Mouse (Mus musculus) heart, postnatal 36 days (tissue): ENCODE measurements around the gene Coq10a. TPM values are rescaled to one million over a fixed set of nuclear protein-coding genes. Genes with fewer than 3 reads are reported as not detected.

Source experiments
- DNase-seq, 2 experiments: peaks; one replicate each; pipeline ENCODE4 v3.0.0; 2021 to 2022
- intact Hi-C: fragments of 180-260 bp; cut with DNase I; formaldehyde crosslinking; loops from one replicate; pipeline ENCODE4 v1.15.1; 2025
- total RNA-seq, 2 experiments: library from RNA; stranded (reverse); gene quantifications; 2 replicates each; pipeline ENCODE4 v1.2.3; 2021

The Coq10a gene
- total RNA-seq, 2 experiments from 2014 or later: 304 to 339 TPM

- intact Hi-C loops: no loop called here
- no peak for DNase-seq
Measured at GRCm38 (mm10) chr10:128389570-128389969, 20.8 kb upstream of the Coq10a start.

- intact Hi-C loops: no loop called here
- no peak for DNase-seq
Measured at GRCm38 (mm10) chr10:128388941-128389340, 20.1 kb upstream of the Coq10a start.

- no peak for DNase-seq
- intact Hi-C loops: no loop called here
Measured at GRCm38 (mm10) chr10:128385902-128386301, 17.1 kb upstream of the Coq10a start.

- intact Hi-C loops: no loop called here
- no peak for DNase-seq
Measured at GRCm38 (mm10) chr10:128382482-128382881, 13.7 kb upstream of the Coq10a start.

GRCm38 (mm10) chr10:128380565-128380964, 11.8 kb upstream of the Coq10a start:
- no peak for DNase-seq

GRCm38 (mm10) chr10:128379260-128379659, 10.5 kb upstream of the Coq10a start:
- intact Hi-C loops: loop anchor here (5.0 kb wide), 1 partner anchor 42 kb away; the partner anchor contains the start of gene Cs
- DNase-seq: no peak

More at GRCm38 (mm10) chr10:128380565-128380964, 11.8 kb upstream of the Coq10a start:
- intact Hi-C loops: no loop called here

GRCm38 (mm10) chr10:128378462-128378861, 9.7 kb upstream of the Coq10a start:
- no peak for DNase-seq
- intact Hi-C loops: loop anchor here (5.0 kb wide), 1 partner anchor 41 kb away; the partner anchor contains the start of gene Cs

- no peak for DNase-seq
- intact Hi-C loops: loop anchor here (1.0 to 5.0 kb wide), 2 partner anchors 31 to 41 kb away; partner anchors contain the start of gene Cs
Measured at GRCm38 (mm10) chr10:128377940-128378448, 9.2 kb upstream of the Coq10a start.

GRCm38 (mm10) chr10:128377222-128377939, 8.6 kb upstream of the Coq10a start:
- peak in 1 of 2 experiments; percentile 47 for DNase-seq
- intact Hi-C loops: loop anchor here (1.0 to 5.0 kb wide), 2 partner anchors 32 to 40 kb away; partner anchors contain the start of gene Cs

GRCm38 (mm10) chr10:128376455-128377211, 7.8 kb upstream of the Coq10a start, which contains the start of gene Ankrd52:
Gene Ankrd52 (plus strand): TSS chr10:128377115.
- DNase-seq: peak; percentile 91 to 94
- intact Hi-C loops: loop anchor here (1.0 to 5.0 kb wide), 2 partner anchors 33 to 39 kb away; partner anchors contain the start of gene Cs

GRCm38 (mm10) chr10:128376099-128376454, 7.3 kb upstream of the Coq10a start:
- DNase-seq: no peak
- intact Hi-C loops: loop anchor here (5.0 kb wide), 1 partner anchor 39 kb away; the partner anchor contains the start of gene Cs

GRCm38 (mm10) chr10:128374393-128374792, 5.6 kb upstream of the Coq10a start:
- no peak for DNase-seq
- intact Hi-C loops: no loop called here

- intact Hi-C loops: no loop called here
- DNase-seq: no peak
Measured at GRCm38 (mm10) chr10:128372989-128373748, 4.4 kb upstream of the Coq10a start.

- intact Hi-C loops: no loop called here
- no peak for DNase-seq
Measured at GRCm38 (mm10) chr10:128372142-128372541, 3.3 kb upstream of the Coq10a start.

GRCm38 (mm10) chr10:128370601-128371000, 1.8 kb upstream of the Coq10a start:
- intact Hi-C loops: no loop called here

GRCm38 (mm10) chr10:128370021-128370420, 1.2 kb upstream of the Coq10a start:
- intact Hi-C loops: no loop called here
- DNase-seq: no peak

More at GRCm38 (mm10) chr10:128370601-128371000, 1.8 kb upstream of the Coq10a start:
- DNase-seq: no peak

GRCm38 (mm10) chr10:128369599-128369998, 802 bp upstream of the Coq10a start:
- no peak for DNase-seq
- intact Hi-C loops: no loop called here

- intact Hi-C loops: no loop called here
- DNase-seq: no peak
Measured at GRCm38 (mm10) chr10:128369218-128369543, 384 bp upstream of the Coq10a start.

- intact Hi-C loops: no loop called here
- DNase-seq: no peak
Measured at GRCm38 (mm10) chr10:128367899-128368401, 847 bp downstream of the Coq10a start.

- peak in 1 of 2 experiments; percentile 57 for DNase-seq
Measured at GRCm38 (mm10) chr10:128362568-128362967, 6.2 kb downstream of the Coq10a start.

More at GRCm38 (mm10) chr10:128362568-128362967, 6.2 kb downstream of the Coq10a start:
- intact Hi-C loops: loop anchor here (1.0 kb wide), 1 partner anchor 93 kb away; no protein-coding TSS in a partner anchor
